Mouse (Mus musculus): ENCODE results near the gene Tub. TPM values are rescaled to one million over a fixed set of nuclear protein-coding genes. Genes with fewer than 3 reads are reported as not detected.

Gene Tub
- polyA plus RNA-seq, 1 experiment from 2014 or later: 3.9 TPM

DNA sequence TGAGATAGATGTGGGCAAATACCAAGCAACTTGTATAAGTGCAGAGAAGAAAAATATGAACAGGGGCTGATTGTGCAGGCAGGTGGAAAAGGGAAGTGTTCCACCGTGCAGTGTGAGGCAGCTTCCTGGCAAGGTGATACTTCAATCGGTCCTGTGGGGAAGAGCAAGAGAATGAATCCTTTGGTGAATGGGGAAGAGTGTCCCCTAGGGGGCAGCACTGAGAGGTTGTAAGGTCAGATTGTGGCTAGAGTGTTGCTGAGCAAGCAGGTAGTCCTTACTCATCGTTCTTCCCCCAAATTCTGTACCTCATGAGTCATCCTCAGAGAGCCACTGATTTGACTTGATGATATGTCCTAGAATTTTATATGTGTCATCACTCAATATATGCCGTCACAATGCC lies 4.0 kb downstream of the Tub start:
- ATAC-seq (replicated peaks; ENCODE audit: insufficient number of reproducible peaks, low FRiP score, low TSS enrichment, low read depth) (no peak), DNase-seq (ENCODE audit: low spot score) (peak; percentile 60)
- Histone ChIP-seq H3K27me3 (ENCODE audit: control insufficient read depth, insufficient read depth, low read length) (peaks cover 12% of the 10 kb centered on the region), H3K4me3 (ENCODE audit: low read depth, low read length) (no peak overlapping the region), H3K4me2 (ENCODE audit: low read depth, low read length) (no peak overlapping the region), H3K36me3 (replicated peaks; ENCODE audit: control insufficient read depth, insufficient read depth, low read depth, low read length) (no peaks in the 10 kb centered on the region), H3K27ac (replicated peaks; ENCODE audit: low read depth, low read length) (no peak overlapping the region), H3K4me1 (ENCODE audit: control insufficient read depth, insufficient read depth, low read length) (peaks cover 2% of the 10 kb centered on the region; the same call in 1 of the 2 replicates), H3K9me3 (replicated peaks; ENCODE audit: control insufficient read depth, low read length) (no peaks in the 10 kb centered on the region), H3K9ac (replicated peaks; ENCODE audit: low read length) (no peak overlapping the region)
- 62% methylated on average over 4 of the region's 4 CpGs for WGBS

- WGBS: 67% methylated on average over 2 of the region's 2 CpGs
- no peak overlapping the region for H3K4me3 ChIP-seq (ENCODE audit: low read depth, low read length)
- DNase-seq (ENCODE audit: low spot score) (no peak), ATAC-seq (replicated peaks; ENCODE audit: insufficient number of reproducible peaks, low FRiP score, low TSS enrichment, low read depth) (no peak)
- H3K9ac ChIP-seq (replicated peaks; ENCODE audit: low read length): no peak overlapping the region
- no peaks in the 10 kb centered on the region for H3K27me3 ChIP-seq (ENCODE audit: control insufficient read depth, insufficient read depth, low read length)
- no peaks in the 10 kb centered on the region for H3K36me3 ChIP-seq (replicated peaks; ENCODE audit: control insufficient read depth, insufficient read depth, low read depth, low read length)
- H3K9me3 ChIP-seq (replicated peaks; ENCODE audit: control insufficient read depth, low read length): no peaks in the 10 kb centered on the region
- no peak overlapping the region for H3K4me2 ChIP-seq (ENCODE audit: low read depth, low read length)
- no peaks in the 10 kb centered on the region for H3K4me1 ChIP-seq (ENCODE audit: control insufficient read depth, insufficient read depth, low read length)
- H3K27ac ChIP-seq (replicated peaks; ENCODE audit: low read depth, low read length): no peak overlapping the region
These were observed 7.6 kb downstream of the Tub start for GRCm38 (mm10) chr7:108957734-108958133.

- H3K9me3 ChIP-seq (replicated peaks; ENCODE audit: control insufficient read depth, low read length): no peaks in the 10 kb centered on the region
- no peaks in the 10 kb centered on the region for H3K4me1 ChIP-seq (ENCODE audit: control insufficient read depth, insufficient read depth, low read length)
- no peaks in the 10 kb centered on the region for H3K36me3 ChIP-seq (replicated peaks; ENCODE audit: control insufficient read depth, insufficient read depth, low read depth, low read length)
- ATAC-seq (replicated peaks; ENCODE audit: insufficient number of reproducible peaks, low FRiP score, low TSS enrichment, low read depth): no peak
- H3K4me2 ChIP-seq (ENCODE audit: low read depth, low read length): no peak overlapping the region
- H3K27me3 ChIP-seq (ENCODE audit: control insufficient read depth, insufficient read depth, low read length): no peaks in the 10 kb centered on the region
- no peak overlapping the region for H3K4me3 ChIP-seq (ENCODE audit: low read depth, low read length)
- H3K27ac ChIP-seq (replicated peaks; ENCODE audit: low read depth, low read length): no peak overlapping the region
- WGBS: 39% methylated on average over 2 of the region's 2 CpGs
- no peak for DNase-seq (ENCODE audit: low spot score)
- H3K9ac ChIP-seq (replicated peaks; ENCODE audit: low read length): no peak overlapping the region
These were observed 15.8 kb downstream of the Tub start for GRCm38 (mm10) chr7:108965968-108966367.

GRCm38 (mm10) chr7:108966742-108967362 lies 16.7 kb downstream of the Tub start:
- H3K36me3 ChIP-seq (replicated peaks; ENCODE audit: control insufficient read depth, insufficient read depth, low read depth, low read length): no peaks in the 10 kb centered on the region
- H3K9ac ChIP-seq (replicated peaks; ENCODE audit: low read length): no peak overlapping the region
- H3K27ac ChIP-seq (replicated peaks; ENCODE audit: low read depth, low read length): no peak overlapping the region
- 33% methylated on average over 7 of the region's 7 CpGs for WGBS
- H3K4me3 ChIP-seq (ENCODE audit: low read depth, low read length): no peak overlapping the region
- peak; percentile 75 for DNase-seq (ENCODE audit: low spot score)
- no peak overlapping the region for H3K4me2 ChIP-seq (ENCODE audit: low read depth, low read length)
- H3K4me1 ChIP-seq (ENCODE audit: control insufficient read depth, insufficient read depth, low read length): no peaks in the 10 kb centered on the region
- H3K27me3 ChIP-seq (ENCODE audit: control insufficient read depth, insufficient read depth, low read length): no peaks in the 10 kb centered on the region
- H3K9me3 ChIP-seq (replicated peaks; ENCODE audit: control insufficient read depth, low read length): no peaks in the 10 kb centered on the region
- ATAC-seq (replicated peaks; ENCODE audit: insufficient number of reproducible peaks, low FRiP score, low TSS enrichment, low read depth): peak; percentile 51; the same call in 1 of the 2 replicates

DNA sequence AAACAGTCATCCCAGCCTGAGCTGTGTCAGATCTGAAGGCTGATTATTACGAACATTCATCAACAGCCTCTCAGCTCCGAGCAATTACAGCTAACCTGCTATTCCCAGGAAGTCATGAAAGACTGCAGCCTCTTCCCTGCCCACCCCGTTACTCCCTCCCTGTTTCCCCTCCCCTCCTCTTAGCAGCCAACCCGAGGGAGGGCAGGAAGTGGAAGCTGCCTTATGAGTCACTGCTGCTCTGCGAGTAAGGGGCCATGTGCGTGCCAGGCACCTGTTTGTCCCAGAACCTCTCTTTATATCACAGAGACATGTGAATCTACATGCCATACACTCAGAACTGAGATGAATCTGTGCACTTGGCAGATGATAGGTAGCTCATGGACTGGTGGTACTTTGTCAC lies 18.1 kb downstream of the Tub start:
- no peaks in the 10 kb centered on the region for H3K9me3 ChIP-seq (replicated peaks; ENCODE audit: control insufficient read depth, low read length)
- DNase-seq (ENCODE audit: low spot score): no peak
- no peak for ATAC-seq (replicated peaks; ENCODE audit: insufficient number of reproducible peaks, low FRiP score, low TSS enrichment, low read depth)
- H3K4me1 ChIP-seq (ENCODE audit: control insufficient read depth, insufficient read depth, low read length): no peaks in the 10 kb centered on the region
- H3K9ac ChIP-seq (replicated peaks; ENCODE audit: low read length): no peak overlapping the region
- H3K27me3 ChIP-seq (ENCODE audit: control insufficient read depth, insufficient read depth, low read length): no peaks in the 10 kb centered on the region
- H3K36me3 ChIP-seq (replicated peaks; ENCODE audit: control insufficient read depth, insufficient read depth, low read depth, low read length): no peaks in the 10 kb centered on the region
- no peak overlapping the region for H3K4me3 ChIP-seq (ENCODE audit: low read depth, low read length)
- no peak overlapping the region for H3K27ac ChIP-seq (replicated peaks; ENCODE audit: low read depth, low read length)
- WGBS: 39% methylated on average over 6 of the region's 6 CpGs
- H3K4me2 ChIP-seq (ENCODE audit: low read depth, low read length): no peak overlapping the region

DNA sequence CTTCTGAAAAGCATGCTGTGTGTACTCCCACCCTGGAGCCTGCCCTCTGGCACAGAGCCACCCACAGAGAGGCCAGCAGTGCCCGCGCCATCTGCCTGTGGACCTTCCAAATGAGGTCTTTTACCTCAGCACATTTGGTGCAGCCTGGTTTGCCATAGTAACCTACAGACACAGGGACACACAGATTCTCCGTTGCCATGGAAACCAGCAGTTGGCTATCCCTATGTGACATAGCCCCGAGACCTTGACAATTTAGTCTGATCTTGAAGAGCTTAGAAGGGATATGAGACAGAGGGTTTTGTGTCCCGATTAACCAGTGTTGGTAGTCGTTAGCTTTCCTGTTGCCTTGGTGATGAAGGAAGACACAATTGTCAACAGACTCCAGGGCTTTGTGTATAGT lies 22.1 kb downstream of the Tub start:
- no peak overlapping the region for H3K4me3 ChIP-seq (ENCODE audit: low read depth, low read length)
- 56% methylated on average over 6 of the region's 6 CpGs for WGBS
- peak; percentile 53; the same call in 1 of the 2 replicates for ATAC-seq (replicated peaks; ENCODE audit: insufficient number of reproducible peaks, low FRiP score, low TSS enrichment, low read depth)

GRCm38 (mm10) chr7:108985934-108986708 lies 36.0 kb downstream of the Tub start:
- H3K27ac ChIP-seq (replicated peaks; ENCODE audit: low read depth, low read length): no peak overlapping the region
- H3K9me3 ChIP-seq (replicated peaks; ENCODE audit: control insufficient read depth, low read length): no peaks in the 10 kb centered on the region
- H3K4me3 ChIP-seq (ENCODE audit: low read depth, low read length): no peak overlapping the region
- H3K4me1 ChIP-seq (ENCODE audit: control insufficient read depth, insufficient read depth, low read length): no peaks in the 10 kb centered on the region
- whole genome bisulfite sequencing: 68% methylated on average over 3 of the region's 3 CpGs
- no peak overlapping the region for H3K9ac ChIP-seq (replicated peaks; ENCODE audit: low read length)
- no peaks in the 10 kb centered on the region for H3K27me3 ChIP-seq (ENCODE audit: control insufficient read depth, insufficient read depth, low read length)
- ATAC-seq (replicated peaks; ENCODE audit: insufficient number of reproducible peaks, low FRiP score, low TSS enrichment, low read depth) (no peak), DNase-seq (ENCODE audit: low spot score) (no peak)
- no peak overlapping the region for H3K4me2 ChIP-seq (ENCODE audit: low read depth, low read length)
- H3K36me3 ChIP-seq (replicated peaks; ENCODE audit: control insufficient read depth, insufficient read depth, low read depth, low read length): no peaks in the 10 kb centered on the region

More for the DNA sequence above, 22.1 kb downstream of the Tub start:
- no peaks in the 10 kb centered on the region for H3K27me3 ChIP-seq (ENCODE audit: control insufficient read depth, insufficient read depth, low read length)
- H3K36me3 ChIP-seq (replicated peaks; ENCODE audit: control insufficient read depth, insufficient read depth, low read depth, low read length): no peaks in the 10 kb centered on the region
- peak; percentile 45 for DNase-seq (ENCODE audit: low spot score)
- H3K4me1 ChIP-seq (ENCODE audit: control insufficient read depth, insufficient read depth, low read length): no peaks in the 10 kb centered on the region
- H3K9me3 ChIP-seq (replicated peaks; ENCODE audit: control insufficient read depth, low read length): no peaks in the 10 kb centered on the region
- no peak overlapping the region for H3K4me2 ChIP-seq (ENCODE audit: low read depth, low read length)
- H3K27ac ChIP-seq (replicated peaks; ENCODE audit: low read depth, low read length): no peak overlapping the region
- H3K9ac ChIP-seq (replicated peaks; ENCODE audit: low read length): no peak overlapping the region

DNA sequence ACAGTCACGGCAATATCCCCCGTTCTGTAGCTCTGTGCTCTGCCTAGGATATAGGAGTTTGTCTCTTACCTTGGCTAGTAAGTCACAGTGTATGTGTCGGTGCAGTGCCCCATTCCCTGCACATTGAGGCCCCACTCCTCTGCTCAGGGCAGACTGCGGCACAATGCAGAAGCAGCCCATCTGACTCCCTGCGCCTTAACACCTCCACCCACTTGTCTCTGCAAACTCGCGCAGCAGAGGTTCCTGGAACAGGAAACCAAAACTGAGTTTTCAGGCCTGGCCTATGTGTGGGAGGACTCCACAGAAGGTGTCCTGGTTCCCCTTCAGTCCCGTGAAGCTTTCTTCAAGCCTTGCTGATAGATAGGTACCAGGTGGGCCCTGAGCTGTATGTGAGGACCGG lies 41.1 kb downstream of the Tub start:
- ATAC-seq (replicated peaks; ENCODE audit: insufficient number of reproducible peaks, low FRiP score, low TSS enrichment, low read depth) (no peak), DNase-seq (ENCODE audit: low spot score) (no peak)
- no peak overlapping the region for H3K4me2 ChIP-seq (ENCODE audit: low read depth, low read length)
- no peak overlapping the region for H3K27ac ChIP-seq (replicated peaks; ENCODE audit: low read depth, low read length)
- H3K9me3 ChIP-seq (replicated peaks; ENCODE audit: control insufficient read depth, low read length): no peaks in the 10 kb centered on the region
- 83% methylated on average over 9 of the region's 9 CpGs for WGBS
- H3K4me3 ChIP-seq (ENCODE audit: low read depth, low read length): no peak overlapping the region
- no peaks in the 10 kb centered on the region for H3K4me1 ChIP-seq (ENCODE audit: control insufficient read depth, insufficient read depth, low read length)
- no peak overlapping the region for H3K9ac ChIP-seq (replicated peaks; ENCODE audit: low read length)
- H3K27me3 ChIP-seq (ENCODE audit: control insufficient read depth, insufficient read depth, low read length): no peaks in the 10 kb centered on the region
- no peaks in the 10 kb centered on the region for H3K36me3 ChIP-seq (replicated peaks; ENCODE audit: control insufficient read depth, insufficient read depth, low read depth, low read length)
